In genomic region chr2:110351843-110352251, GRCm38 (mm10) we compare ENCODE assay signal across 11 mouse cellular contexts. TPM values are rescaled to one million over a fixed set of nuclear protein-coding genes. Genes with fewer than 3 reads are reported as not detected.
DNase-seq lines count a peak whose midpoint lies in the region; ATAC-seq and TF ChIP-seq lines count a peak whose summit lies in the region.
"Had no signal": no experiment of that assay in that cellular context is flagged by ENCODE, and none has a peak within 500 bp of the region (broad histone marks: within the 10 kb centered on the region; RNA-seq: fewer than 3 reads in every experiment).

No protein-coding gene starts in this region.

- no peak overlapping the region for H3K4me3 ChIP-seq in embryonic facial prominence, embryonic 13.5 days
- H3K4me3 ChIP-seq in embryonic facial prominence, embryonic 10.5 days = no peak overlapping the region
- no peak overlapping the region for H3K4me3 ChIP-seq in liver, adult 2 months (ENCODE audit: insufficient read depth, low read depth, low read length)
- H3K4me3 ChIP-seq in liver, embryonic 11.5 days (ENCODE audit: low read depth, low read length) = no peak overlapping the region
- H3K4me3 ChIP-seq in forebrain, postnatal 0 days (ENCODE audit: low read depth, low read length) = no peak overlapping the region
- H3K4me3 ChIP-seq in midbrain, embryonic 16.5 days (ENCODE audit: low read depth, low read length) = no peak overlapping the region
- H3K4me3 ChIP-seq in stomach, postnatal 0 days (ENCODE audit: low read depth, low read length) = no peak overlapping the region
- H3K4me3 ChIP-seq: intestine, embryonic 15.5 days had no signal

- no peaks in the 10 kb centered on the region for H3K79me2 ChIP-seq in liver, adult 2 months (ENCODE audit: control insufficient read depth, insufficient read depth, low read length)

- 39% methylated on average over 5 of the region's 5 CpGs for WGBS in embryonic facial prominence, embryonic 13.5 days
- 40% methylated on average over 5 of the region's 5 CpGs for WGBS in embryonic facial prominence, embryonic 10.5 days
- WGBS in liver, adult 2 months = 30% methylated on average over 5 of the region's 5 CpGs
- 76% methylated on average over 5 of the region's 5 CpGs for WGBS in liver, embryonic 11.5 days
- 31% methylated on average over 5 of the region's 5 CpGs for WGBS in forebrain, postnatal 0 days
- WGBS in midbrain, embryonic 16.5 days = 28% methylated on average over 5 of the region's 5 CpGs
- 43% methylated on average over 5 of the region's 5 CpGs for WGBS in stomach, postnatal 0 days

- peaks cover 5% of the 10 kb centered on the region; the same call in 1 of the 2 replicates for H3K4me1 ChIP-seq in embryonic facial prominence, embryonic 13.5 days
- peaks cover 3% of the 10 kb centered on the region; the same call in 1 of the 2 replicates for H3K4me1 ChIP-seq in embryonic facial prominence, embryonic 10.5 days
- H3K4me1 ChIP-seq in liver, adult 2 months (ENCODE audit: control insufficient read depth, insufficient read depth, low read length) = no peaks in the 10 kb centered on the region; the same call in 1 of the 2 replicates
- H3K4me1 ChIP-seq in liver, embryonic 11.5 days (replicated peaks; ENCODE audit: control insufficient read depth, insufficient read depth, low read length) = no peaks in the 10 kb centered on the region
- H3K4me1 ChIP-seq in forebrain, postnatal 0 days (ENCODE audit: insufficient read depth) = no peaks in the 10 kb centered on the region
- no peaks in the 10 kb centered on the region; the same call in 1 of the 2 replicates for H3K4me1 ChIP-seq in midbrain, embryonic 16.5 days (ENCODE audit: control insufficient read depth, insufficient read depth, low read length)
- H3K4me1 ChIP-seq in stomach, postnatal 0 days (replicated peaks; ENCODE audit: control insufficient read depth, insufficient read depth) = no peaks in the 10 kb centered on the region
- H3K4me1 ChIP-seq: intestine, embryonic 15.5 days had no signal

- no peak for TF ChIP-seq CTCF in liver, adult 2 months (IDR thresholded peaks at IDR 0.05; ENCODE audit: low read depth, low read length)
- no peak for TF ChIP-seq CTCF in forebrain, postnatal 0 days (IDR thresholded peaks at IDR 0.05; ENCODE audit: low read depth)
- no peak for TF ChIP-seq CTCF in stomach, postnatal 0 days (IDR thresholded peaks at IDR 0.05; ENCODE audit: low read depth)

- no peak for ATAC-seq in embryonic facial prominence, embryonic 13.5 days (ENCODE audit: insufficient number of reproducible peaks, insufficient read depth, low FRiP score, low TSS enrichment, low read depth)
- ATAC-seq in liver, embryonic 11.5 days (replicated peaks; ENCODE audit: low FRiP score) = no peak
- ATAC-seq in forebrain, postnatal 0 days = peak; percentile 34; the same call in 1 of the 2 replicates
- ATAC-seq in midbrain, embryonic 16.5 days = peak; percentile 72
- no peak for ATAC-seq in stomach, postnatal 0 days (ENCODE audit: low FRiP score, low TSS enrichment)
- ATAC-seq in cerebellum, adult (ENCODE audit: insufficient number of reproducible peaks, low FRiP score, low TSS enrichment) = no peak
- ATAC-seq: intestine, embryonic 15.5 days had no signal

- no peak for DNase-seq in embryonic facial prominence, embryonic 10.5 days (ENCODE audit: low spot score)
- DNase-seq in liver, adult 2 months (ENCODE audit: extremely low read depth, low read depth, low spot score) = peak; percentile 42
- no peak for DNase-seq in liver, embryonic 11.5 days (ENCODE audit: low spot score)
- DNase-seq in forebrain, postnatal 0 days = no peak
- no peak for DNase-seq in stomach, postnatal 0 days (ENCODE audit: low spot score)
- DNase-seq: cerebellum, adult 8-10 months had no signal

- no peak overlapping the region for H3K4me2 ChIP-seq in embryonic facial prominence, embryonic 13.5 days
- no peak overlapping the region for H3K4me2 ChIP-seq in liver, embryonic 11.5 days
- no peak overlapping the region for H3K4me2 ChIP-seq in forebrain, postnatal 0 days (ENCODE audit: low read depth)
- H3K4me2 ChIP-seq in midbrain, embryonic 16.5 days (ENCODE audit: low read length) = no peak overlapping the region
- no peak overlapping the region for H3K4me2 ChIP-seq in stomach, postnatal 0 days (replicated peaks; ENCODE audit: low read depth)
- H3K4me2 ChIP-seq: intestine, embryonic 15.5 days had no signal

- no peak for TF ChIP-seq EP300 in stomach, postnatal 0 days (optimal IDR thresholded peaks at IDR 0.05)

- H3K36me3 ChIP-seq in embryonic facial prominence, embryonic 13.5 days = no peaks in the 10 kb centered on the region
- no peaks in the 10 kb centered on the region for H3K36me3 ChIP-seq in embryonic facial prominence, embryonic 10.5 days (replicated peaks)
- no peaks in the 10 kb centered on the region for H3K36me3 ChIP-seq in liver, adult 2 months (ENCODE audit: control insufficient read depth, insufficient read depth, low read length)
- H3K36me3 ChIP-seq in liver, embryonic 11.5 days (ENCODE audit: control insufficient read depth, insufficient read depth, low read length) = no peaks in the 10 kb centered on the region
- H3K36me3 ChIP-seq in forebrain, postnatal 0 days (ENCODE audit: insufficient read depth) = no peaks in the 10 kb centered on the region
- no peaks in the 10 kb centered on the region for H3K36me3 ChIP-seq in midbrain, embryonic 16.5 days (ENCODE audit: control insufficient read depth, insufficient read depth, low read length)
- H3K36me3 ChIP-seq in stomach, postnatal 0 days (ENCODE audit: control insufficient read depth, insufficient read depth, low read length) = no peaks in the 10 kb centered on the region
- H3K36me3 ChIP-seq: intestine, embryonic 15.5 days had no signal

- TF ChIP-seq POLR2A in liver, adult 2 months (IDR thresholded peaks at IDR 0.05; ENCODE audit: extremely low read depth, insufficient read depth, low read length) = no peak

- peak overlapping the region; percentile 39; the same call in 1 of the 2 replicates for H3K27ac ChIP-seq in embryonic facial prominence, embryonic 13.5 days
- H3K27ac ChIP-seq in embryonic facial prominence, embryonic 10.5 days (replicated peaks) = no peak overlapping the region
- no peak overlapping the region for H3K27ac ChIP-seq in liver, adult 2 months (replicated peaks; ENCODE audit: insufficient read depth, low read depth, low read length)
- no peak overlapping the region for H3K27ac ChIP-seq in liver, embryonic 11.5 days (ENCODE audit: low read depth, low read length)
- no peak overlapping the region for H3K27ac ChIP-seq in forebrain, postnatal 0 days (ENCODE audit: low read depth, low read length)
- no peak overlapping the region for H3K27ac ChIP-seq in midbrain, embryonic 16.5 days (ENCODE audit: low read length)
- no peak overlapping the region for H3K27ac ChIP-seq in stomach, postnatal 0 days (replicated peaks)
- H3K27ac ChIP-seq: intestine, embryonic 15.5 days; liver, embryonic 14.5 days had no signal

- no peaks in the 10 kb centered on the region for H3K9me3 ChIP-seq in embryonic facial prominence, embryonic 13.5 days
- no peaks in the 10 kb centered on the region for H3K9me3 ChIP-seq in embryonic facial prominence, embryonic 10.5 days
- H3K9me3 ChIP-seq in liver, embryonic 11.5 days (ENCODE audit: control insufficient read depth, low read length) = no peaks in the 10 kb centered on the region
- no peaks in the 10 kb centered on the region for H3K9me3 ChIP-seq in forebrain, postnatal 0 days (ENCODE audit: low read length)
- no peaks in the 10 kb centered on the region for H3K9me3 ChIP-seq in midbrain, embryonic 16.5 days (replicated peaks; ENCODE audit: control insufficient read depth, low read length, poor library complexity, severe bottlenecking)
- H3K9me3 ChIP-seq in stomach, postnatal 0 days (ENCODE audit: control insufficient read depth, low read length) = no peaks in the 10 kb centered on the region
- H3K9me3 ChIP-seq: intestine, embryonic 15.5 days had no signal

- no peaks in the 10 kb centered on the region for H3K27me3 ChIP-seq in embryonic facial prominence, embryonic 13.5 days
- no peaks in the 10 kb centered on the region for H3K27me3 ChIP-seq in embryonic facial prominence, embryonic 10.5 days (replicated peaks; ENCODE audit: low read depth, poor library complexity, severe bottlenecking)
- no peaks in the 10 kb centered on the region for H3K27me3 ChIP-seq in liver, adult 2 months (ENCODE audit: control insufficient read depth, insufficient read depth, low read length)
- no peaks in the 10 kb centered on the region for H3K27me3 ChIP-seq in liver, embryonic 11.5 days (replicated peaks; ENCODE audit: control insufficient read depth, insufficient read depth, low read length)
- no peaks in the 10 kb centered on the region for H3K27me3 ChIP-seq in forebrain, postnatal 0 days (ENCODE audit: insufficient read depth, low read length)
- H3K27me3 ChIP-seq in midbrain, embryonic 16.5 days (ENCODE audit: control insufficient read depth, insufficient read depth, low read depth, low read length) = no peaks in the 10 kb centered on the region
- no peaks in the 10 kb centered on the region for H3K27me3 ChIP-seq in stomach, postnatal 0 days (ENCODE audit: control insufficient read depth, insufficient read depth, low read length)
- H3K27me3 ChIP-seq: intestine, embryonic 15.5 days had no signal

- H3K9ac ChIP-seq in embryonic facial prominence, embryonic 13.5 days = no peak overlapping the region
- H3K9ac ChIP-seq in liver, adult 2 months (ENCODE audit: low read depth, low read length) = no peak overlapping the region
- H3K9ac ChIP-seq in liver, embryonic 11.5 days (ENCODE audit: low read depth, low read length) = no peak overlapping the region
- H3K9ac ChIP-seq in forebrain, postnatal 0 days = no peak overlapping the region
- H3K9ac ChIP-seq in midbrain, embryonic 16.5 days (ENCODE audit: low read depth, low read length) = no peak overlapping the region
- no peak overlapping the region for H3K9ac ChIP-seq in stomach, postnatal 0 days (ENCODE audit: low read length)
- H3K9ac ChIP-seq: intestine, embryonic 15.5 days; liver, embryonic 14.5 days had no signal

RNA-seq across cellular contexts. Expression of gene Fibin, which starts 11.1 kb away (rescaled TPM):
- 66.1 and 82.2 TPM in 2 replicates for polyA plus RNA-seq in embryonic facial prominence, embryonic 13.5 days (2015; fragmentation: Nextera tagmentation; extraction: Ambion mirVana)
- 1.7 and 4.7 TPM in 2 replicates for polyA plus RNA-seq in embryonic facial prominence, embryonic 10.5 days (2016; fragmentation: Nextera tagmentation; extraction: Ambion mirVana)
- total RNA-seq in liver, adult 2 months (2014; rRNA removed) = 1.0 and 1.1 TPM in 2 replicates
- 0.37 and 0.38 TPM in 2 replicates for polyA plus RNA-seq in liver, adult 2 months (2012; rRNA removed)
- 2.1 and 2.2 TPM in 2 replicates for polyA plus RNA-seq in liver, embryonic 11.5 days (2014; fragmentation: Nextera tagmentation; extraction: Ambion mirVana)
- 7.1 and 8.9 TPM in 2 replicates for total RNA-seq in forebrain, postnatal 0 days (2014; rRNA removed)
- polyA plus RNA-seq in forebrain, postnatal 0 days (2015; fragmentation: Nextera tagmentation; extraction: Ambion mirVana) = 3.6 and 4.0 TPM in 2 replicates
- 2.4 and 4.4 TPM in 2 replicates for polyA plus RNA-seq in midbrain, embryonic 16.5 days (2015; fragmentation: Nextera tagmentation; extraction: Ambion mirVana)
- polyA plus RNA-seq in stomach, postnatal 0 days (2015; fragmentation: Nextera tagmentation; extraction: Ambion mirVana) = 42.3 and 47.2 TPM in 2 replicates

RNA-seq across cellular contexts. Expression of gene Bbox1, which starts 37.5 kb away (rescaled TPM):
- polyA plus RNA-seq in embryonic facial prominence, embryonic 13.5 days (2015; fragmentation: Nextera tagmentation; extraction: Ambion mirVana) = 0.39 and 0.93 TPM in 2 replicates
- polyA plus RNA-seq in embryonic facial prominence, embryonic 10.5 days (2016; fragmentation: Nextera tagmentation; extraction: Ambion mirVana) = 0.11 TPM in 1 of 2 replicates, not detected in the other
- total RNA-seq in liver, adult 2 months (2014; rRNA removed) = 112 and 168 TPM in 2 replicates
- 37.7 and 42.4 TPM in 2 replicates for polyA plus RNA-seq in liver, adult 2 months (2012; rRNA removed)
- polyA plus RNA-seq in liver, embryonic 11.5 days (2014; fragmentation: Nextera tagmentation; extraction: Ambion mirVana) = 1.1 and 1.3 TPM in 2 replicates
- total RNA-seq in forebrain, postnatal 0 days (2014; rRNA removed) = 1.3 and 1.5 TPM in 2 replicates
- 1.2 and 2.2 TPM in 2 replicates for polyA plus RNA-seq in forebrain, postnatal 0 days (2015; fragmentation: Nextera tagmentation; extraction: Ambion mirVana)
- polyA plus RNA-seq in midbrain, embryonic 16.5 days (2015; fragmentation: Nextera tagmentation; extraction: Ambion mirVana) = 0.65 and 1.1 TPM in 2 replicates
- 0.27 and 0.30 TPM in 2 replicates for polyA plus RNA-seq in stomach, postnatal 0 days (2015; fragmentation: Nextera tagmentation; extraction: Ambion mirVana)

Comparison
In these comparisons a context has a peak if more than half of its experiments do, and no peak if none do; other contexts are left out.
1. RNA of gene Bbox1, which starts 37.5 kb away (polyA plus RNA-seq): 37.7 to 42.4 TPM in liver, adult 2 months; 1.2 to 2.2 TPM in forebrain, postnatal 0 days, 1.1 to 1.3 TPM in liver, embryonic 11.5 days, 0.65 to 1.1 TPM in midbrain, embryonic 16.5 days, 0.39 to 0.93 TPM in embryonic facial prominence, embryonic 13.5 days, 0.27 to 0.30 TPM in stomach, postnatal 0 days and 0.11 TPM in embryonic facial prominence, embryonic 10.5 days; every median in the first group is over 10 times any median in the second.
2. ATAC-seq: peak in forebrain, postnatal 0 days (single experiment) and midbrain, embryonic 16.5 days (single experiment); none in embryonic facial prominence, embryonic 13.5 days (single experiment), liver, embryonic 11.5 days (single experiment), stomach, postnatal 0 days (single experiment) and cerebellum, adult (single experiment).